Mouse (Mus musculus) liver, embryonic 12.5 days (tissue): ENCODE data around the gene Cmklr1. TPM values are rescaled to one million over a fixed set of nuclear protein-coding genes. Genes with fewer than 3 reads are reported as not detected.

Experiments used
- ATAC-seq: fragments of 200-750 bp; cut with Nextera tagmentation; 2 replicates; pipeline ENCODE4 v1.8.0; 2017; ENCODE audit warnings: moderate number of reproducible peaks, mild to moderate bottlenecking, moderate library complexity
- H3K27ac ChIP-seq: fragments of 300-500 bp; sonication (generic); 2 replicates; pipeline ENCODE4 v1.5.1; 2016; ENCODE audit warnings: mild to moderate bottlenecking
- H3K27me3 ChIP-seq: fragments of 300-500 bp; sonication (generic); replicated peaks from 2 replicates; pipeline ENCODE4 v1.6.1; 2016; ENCODE audit warnings: mild to moderate bottlenecking, moderate library complexity
- H3K36me3 ChIP-seq: fragments of 300-500 bp; sonication (generic); 2 replicates; pipeline ENCODE4 v1.6.1; 2016; ENCODE audit warnings: mild to moderate bottlenecking, moderate library complexity
- H3K4me1 ChIP-seq: fragments of 300-500 bp; sonication (generic); 2 replicates; pipeline ENCODE4 v1.6.1; 2016
- H3K4me2 ChIP-seq: fragments of 300-500 bp; sonication (generic); 2 replicates; pipeline ENCODE4 v1.6.1; 2016; ENCODE audit warnings: mild to moderate bottlenecking, moderate library complexity
- H3K4me3 ChIP-seq: fragments of 300-500 bp; sonication (generic); 2 replicates; pipeline ENCODE4 v1.5.1; 2016; ENCODE audit warnings: mild to moderate bottlenecking, moderate library complexity
- H3K9ac ChIP-seq: fragments of 300-500 bp; sonication (generic); 2 replicates; pipeline ENCODE4 v1.6.1; 2016; ENCODE audit warnings: mild to moderate bottlenecking, moderate library complexity
- H3K9me3 ChIP-seq: fragments of 300-500 bp; sonication (generic); replicated peaks from 2 replicates; pipeline ENCODE4 v1.6.1; 2016; ENCODE audit warnings: mild to moderate bottlenecking, moderate library complexity
- WGBS: fragments of 180-500 bp; shearing (Covaris S2); methylation state at CpG from one replicate; pipeline ENCODE4 v1.1.7; 2016; ENCODE audit not compliant: insufficient replicate concordance; 5-methylcytosine and 5-hydroxymethylcytosine counted together
- polyA plus RNA-seq: library from polyadenylated mRNA; unstranded; fragments of >200 nt; fragmentation: Nextera tagmentation; extraction: Ambion mirVana; gene quantifications from 2 replicates; pipeline ENCODE4 v1.2.1, GENCODE M21; 2016

Cmklr1 gene
- polyA plus RNA-seq, 1 experiment from 2014 or later = 1.7 TPM

DNA sequence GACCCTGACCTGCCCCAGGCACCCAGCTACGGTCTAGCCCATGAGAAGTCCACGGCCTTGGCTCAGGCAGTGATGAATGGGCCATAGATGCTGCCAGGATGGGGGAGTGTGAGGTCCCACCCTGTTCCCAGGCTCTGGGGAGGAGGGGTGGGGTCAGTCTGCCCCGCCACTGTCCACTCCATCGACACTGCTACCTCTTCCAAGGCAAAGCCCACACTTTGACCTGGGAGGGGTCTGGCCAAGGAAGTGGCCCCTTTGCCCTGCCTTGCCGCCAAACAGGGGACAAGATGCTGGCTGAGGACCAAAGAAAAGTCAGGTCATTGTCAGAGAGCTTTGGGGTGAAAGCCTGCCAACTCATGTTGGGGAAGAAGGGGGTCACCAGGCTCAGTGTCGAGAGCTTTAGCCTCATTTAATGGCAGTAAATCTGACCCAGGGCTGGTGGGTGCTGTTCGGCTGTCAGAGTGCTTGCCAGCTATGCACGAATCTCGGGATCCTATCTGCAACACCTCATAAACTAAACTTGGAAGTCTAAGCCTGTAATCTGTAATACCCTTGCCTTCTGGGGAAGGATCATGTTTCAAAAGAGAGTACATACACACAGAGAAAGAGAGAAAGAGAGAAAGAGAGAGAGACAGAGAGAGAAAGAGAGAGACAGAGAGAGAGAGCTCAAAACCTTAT, 17.1 kb downstream of the Cmklr1 start:
- H3K36me3 ChIP-seq = no peaks in the 10 kb centered on the region
- no peak overlapping the region for H3K9ac ChIP-seq
- H3K27me3 ChIP-seq = peaks cover 4% of the 10 kb centered on the region; the same call in 1 of the 2 replicates
- H3K9me3 ChIP-seq = no peaks in the 10 kb centered on the region
- no peak overlapping the region for H3K27ac ChIP-seq
- ATAC-seq = no peak
- WGBS = 51% methylated on average over 9 of the region's 9 CpGs
- no peaks in the 10 kb centered on the region for H3K4me1 ChIP-seq
- H3K4me2 ChIP-seq = no peak overlapping the region
- no peak overlapping the region for H3K4me3 ChIP-seq

GRCm38 (mm10) chr5:113630116-113630515, 20.1 kb downstream of the Cmklr1 start:
- 47% methylated on average over 10 of the region's 10 CpGs for WGBS
- Histone ChIP-seq H3K4me1 (no peaks in the 10 kb centered on the region), H3K27ac (no peak overlapping the region)

GRCm38 (mm10) chr5:113629248-113629647, 21.0 kb downstream of the Cmklr1 start:
- H3K4me1 ChIP-seq = no peaks in the 10 kb centered on the region
- no peak overlapping the region for H3K4me3 ChIP-seq
- H3K9ac ChIP-seq = no peak overlapping the region
- ATAC-seq = no peak
- 58% methylated on average over 3 of the region's 3 CpGs for WGBS
- no peak overlapping the region for H3K4me2 ChIP-seq
- no peaks in the 10 kb centered on the region for H3K36me3 ChIP-seq
- no peak overlapping the region for H3K27ac ChIP-seq
- peaks cover 12% of the 10 kb centered on the region for H3K27me3 ChIP-seq
- H3K9me3 ChIP-seq = no peaks in the 10 kb centered on the region

More at GRCm38 (mm10) chr5:113630116-113630515, 20.1 kb downstream of the Cmklr1 start:
- ATAC-seq = no peak
- no peak overlapping the region for H3K4me3 ChIP-seq
- H3K9me3 ChIP-seq = no peaks in the 10 kb centered on the region
- no peaks in the 10 kb centered on the region for H3K36me3 ChIP-seq
- H3K9ac ChIP-seq = no peak overlapping the region
- H3K4me2 ChIP-seq = no peak overlapping the region
- H3K27me3 ChIP-seq = peaks cover 12% of the 10 kb centered on the region

DNA sequence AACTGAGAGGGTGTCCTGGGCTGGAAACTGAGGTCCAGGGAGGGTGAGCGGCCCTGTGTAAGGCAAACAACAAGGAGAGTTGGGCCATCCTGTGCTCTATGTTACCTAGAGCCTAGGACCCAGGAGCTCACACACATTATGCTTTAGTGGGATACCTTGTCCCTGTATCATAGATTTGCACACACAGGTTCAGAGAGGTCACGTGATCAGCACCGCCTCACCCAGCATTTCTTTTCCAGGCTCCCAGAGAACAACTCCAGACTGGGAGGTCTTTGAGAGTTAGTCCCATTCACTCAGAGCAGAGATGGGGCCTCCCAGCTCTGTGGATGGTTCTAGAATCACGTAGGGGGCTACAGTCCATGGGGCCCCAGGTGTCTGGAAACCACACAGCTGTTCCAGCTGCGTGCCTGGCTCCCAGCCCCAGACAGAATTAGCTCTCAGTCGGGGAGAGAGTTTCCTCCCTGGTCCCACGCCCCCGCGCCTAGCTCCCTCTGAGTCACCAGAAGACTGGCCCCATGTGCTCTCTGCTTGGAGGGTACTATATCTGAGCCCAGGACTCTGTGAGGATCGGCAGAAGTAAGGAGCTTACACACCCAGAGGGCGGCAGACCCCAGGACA, 22.3 kb downstream of the Cmklr1 start:
- H3K4me3 ChIP-seq = no peak overlapping the region
- no peaks in the 10 kb centered on the region for H3K9me3 ChIP-seq
- H3K27me3 ChIP-seq = peaks cover 12% of the 10 kb centered on the region
- no peak for ATAC-seq
- no peak overlapping the region for H3K4me2 ChIP-seq
- H3K9ac ChIP-seq = no peak overlapping the region
- H3K27ac ChIP-seq = no peak overlapping the region
- WGBS = 30% methylated on average over 11 of the region's 11 CpGs
- H3K4me1 ChIP-seq = no peaks in the 10 kb centered on the region
- H3K36me3 ChIP-seq = no peaks in the 10 kb centered on the region

DNA sequence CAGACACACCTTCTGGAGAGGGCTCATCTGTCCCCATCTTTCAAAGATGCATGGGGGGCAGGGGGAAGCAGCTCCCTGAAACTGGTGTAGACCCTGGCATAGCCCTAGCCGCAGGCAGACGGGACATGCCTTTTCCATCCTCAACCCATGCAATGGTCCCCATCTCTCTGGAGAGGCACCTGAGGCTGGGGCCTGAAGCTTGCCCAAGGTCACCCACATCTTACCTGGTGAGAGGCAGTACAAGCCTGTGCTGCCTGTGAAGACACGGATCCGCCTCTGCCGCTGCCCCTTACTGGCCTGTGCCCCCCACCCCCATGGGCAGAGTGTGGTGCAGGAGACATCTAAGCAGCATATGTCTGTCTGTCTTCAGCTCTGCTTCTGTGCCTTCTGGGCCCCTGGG, 23.2 kb downstream of the Cmklr1 start:
- H3K36me3 ChIP-seq = no peaks in the 10 kb centered on the region
- H3K9ac ChIP-seq = no peak overlapping the region
- no peaks in the 10 kb centered on the region for H3K4me1 ChIP-seq
- H3K4me3 ChIP-seq = no peak overlapping the region
- peaks cover 12% of the 10 kb centered on the region for H3K27me3 ChIP-seq
- ATAC-seq = no peak
- H3K4me2 ChIP-seq = no peak overlapping the region
- no peak overlapping the region for H3K27ac ChIP-seq
- WGBS = 68% methylated on average over 5 of the region's 5 CpGs
- no peaks in the 10 kb centered on the region for H3K9me3 ChIP-seq

DNA sequence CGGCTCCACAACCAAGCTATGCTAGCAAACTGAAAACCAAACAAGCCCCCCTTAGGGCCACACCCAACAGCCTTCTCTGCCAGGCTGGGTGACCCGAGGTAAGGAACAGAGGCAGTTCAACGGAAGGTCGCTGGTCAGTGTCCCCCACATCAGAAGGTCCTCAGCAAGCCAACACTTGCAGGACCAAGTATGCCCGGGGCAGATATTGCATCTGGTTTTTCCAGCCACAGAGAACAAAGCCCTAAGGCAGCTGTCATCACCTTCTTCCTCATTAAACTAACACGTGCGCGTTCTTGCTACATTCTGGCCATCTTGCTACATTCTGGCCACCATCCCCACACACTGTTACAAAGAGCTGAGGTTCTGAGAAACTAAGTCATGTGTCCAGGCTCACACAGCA, 23.9 kb downstream of the Cmklr1 start:
- H3K27me3 ChIP-seq = peaks cover 12% of the 10 kb centered on the region
- no peak overlapping the region for H3K4me3 ChIP-seq
- H3K4me2 ChIP-seq = no peak overlapping the region
- no peak overlapping the region for H3K27ac ChIP-seq
- WGBS = 56% methylated on average over 8 of the region's 8 CpGs
- no peaks in the 10 kb centered on the region for H3K36me3 ChIP-seq
- H3K9ac ChIP-seq = no peak overlapping the region
- no peak for ATAC-seq
- no peaks in the 10 kb centered on the region for H3K9me3 ChIP-seq
- no peaks in the 10 kb centered on the region for H3K4me1 ChIP-seq

DNA sequence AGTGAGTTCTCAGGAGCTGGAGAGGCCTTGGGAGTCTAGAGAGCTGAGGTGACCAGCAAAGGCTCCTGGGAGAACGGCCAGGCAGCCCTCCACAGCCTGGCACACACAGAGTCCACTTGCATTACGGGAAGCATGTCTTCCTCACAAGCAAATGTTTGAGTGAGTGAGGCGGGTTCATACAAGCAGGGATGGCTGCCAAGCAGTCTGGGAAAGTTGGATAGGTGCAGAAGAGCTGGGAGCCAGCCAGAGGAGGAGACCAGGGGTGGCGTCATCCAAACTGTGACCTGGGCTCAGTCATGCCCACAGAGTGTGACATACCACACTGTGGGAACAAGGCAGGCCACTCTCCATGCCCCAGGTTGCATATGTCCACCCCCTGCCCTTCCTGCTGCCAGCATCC, 25.2 kb downstream of the Cmklr1 start:
- 68% methylated on average over 4 of the region's 4 CpGs for WGBS
- no peak overlapping the region for H3K9ac ChIP-seq
- no peak overlapping the region for H3K4me3 ChIP-seq
- no peaks in the 10 kb centered on the region for H3K9me3 ChIP-seq
- H3K27ac ChIP-seq = no peak overlapping the region
- no peak for ATAC-seq
- H3K4me1 ChIP-seq = no peaks in the 10 kb centered on the region
- peaks cover 8% of the 10 kb centered on the region for H3K27me3 ChIP-seq
- no peak overlapping the region for H3K4me2 ChIP-seq
- H3K36me3 ChIP-seq = no peaks in the 10 kb centered on the region

DNA sequence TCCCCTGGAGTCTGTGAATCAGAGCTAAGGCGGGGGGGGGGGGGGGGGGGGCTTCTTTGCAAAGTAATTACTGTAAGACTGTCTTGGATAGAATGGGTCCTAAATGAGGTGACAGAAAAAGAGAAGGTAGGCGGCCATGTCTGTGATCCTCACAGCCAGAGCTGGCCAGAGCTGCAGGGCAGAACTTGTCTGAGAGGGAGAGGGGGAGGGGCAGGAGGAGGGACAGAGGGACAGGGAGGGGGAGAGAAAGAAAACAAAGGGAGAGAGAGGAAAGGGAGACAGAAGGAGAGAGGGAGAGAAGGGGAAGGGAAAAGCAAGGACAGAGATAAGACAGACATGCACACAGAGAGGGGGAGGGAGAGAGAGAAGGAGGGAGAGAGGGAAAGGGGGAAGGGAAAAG, 27.2 kb downstream of the Cmklr1 start:
- no peaks in the 10 kb centered on the region for H3K9me3 ChIP-seq

GRCm38 (mm10) chr5:113620999-113621398, 29.2 kb downstream of the Cmklr1 start:
- no peaks in the 10 kb centered on the region for H3K4me1 ChIP-seq
- H3K27me3 ChIP-seq = no peaks in the 10 kb centered on the region
- H3K9ac ChIP-seq = no peak overlapping the region
- 16% methylated on average over 7 of the region's 7 CpGs for WGBS
- H3K9me3 ChIP-seq = no peaks in the 10 kb centered on the region
- H3K4me3 ChIP-seq = no peak overlapping the region
- no peaks in the 10 kb centered on the region for H3K36me3 ChIP-seq
- H3K27ac ChIP-seq = no peak overlapping the region
- no peak for ATAC-seq
- no peak overlapping the region for H3K4me2 ChIP-seq

More for the DNA sequence above, 27.2 kb downstream of the Cmklr1 start:
- WGBS = 13% methylated on average over 2 of the region's 2 CpGs
- Histone ChIP-seq H3K4me3 (no peak overlapping the region), H3K27me3 (peaks cover 8% of the 10 kb centered on the region), H3K4me2 (no peak overlapping the region), H3K4me1 (no peaks in the 10 kb centered on the region), H3K36me3 (no peaks in the 10 kb centered on the region), H3K9ac (no peak overlapping the region), H3K27ac (no peak overlapping the region)
- no peak for ATAC-seq

- 64% methylated on average over 16 of the region's 16 CpGs for WGBS
- no peak for ATAC-seq
- no peaks in the 10 kb centered on the region for H3K36me3 ChIP-seq
Observed at GRCm38 (mm10) chr5:113620130-113620716, 30.0 kb downstream of the Cmklr1 start.

GRCm38 (mm10) chr5:113619151-113619550, 31.1 kb downstream of the Cmklr1 start:
- H3K27me3 ChIP-seq = no peaks in the 10 kb centered on the region
- H3K9me3 ChIP-seq = no peaks in the 10 kb centered on the region
- H3K4me3 ChIP-seq = no peak overlapping the region
- H3K27ac ChIP-seq = no peak overlapping the region
- ATAC-seq = no peak
- 64% methylated on average over 1 of the region's 1 CpGs for WGBS
- H3K4me2 ChIP-seq = no peak overlapping the region
- no peaks in the 10 kb centered on the region for H3K4me1 ChIP-seq
- H3K9ac ChIP-seq = no peak overlapping the region
- H3K36me3 ChIP-seq = no peaks in the 10 kb centered on the region

More at GRCm38 (mm10) chr5:113620130-113620716, 30.0 kb downstream of the Cmklr1 start:
- Histone ChIP-seq H3K9me3 (no peaks in the 10 kb centered on the region), H3K27me3 (no peaks in the 10 kb centered on the region), H3K4me3 (no peak overlapping the region), H3K4me2 (no peak overlapping the region), H3K9ac (no peak overlapping the region), H3K27ac (no peak overlapping the region), H3K4me1 (no peaks in the 10 kb centered on the region)

DNA sequence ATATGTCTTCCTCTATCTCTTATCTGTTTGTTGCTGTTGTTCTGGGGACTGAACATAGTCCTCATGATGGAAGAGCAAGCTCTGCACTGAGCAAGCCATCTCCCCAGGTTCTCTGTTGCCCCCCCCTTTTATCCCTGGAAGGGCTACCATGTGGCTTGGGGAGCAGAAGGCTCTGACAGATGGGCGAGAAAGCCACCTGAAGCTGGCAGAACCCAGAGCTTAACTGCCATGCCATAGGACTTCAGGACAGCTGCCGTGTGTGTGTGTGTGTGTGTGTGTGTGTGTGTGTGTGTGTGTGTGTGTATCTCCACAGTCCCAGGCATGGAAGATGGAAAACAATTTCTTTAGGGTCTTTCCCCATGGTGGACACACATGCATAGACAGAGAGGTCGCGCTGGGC, 31.5 kb downstream of the Cmklr1 start:
- H3K4me1 ChIP-seq = no peaks in the 10 kb centered on the region
- H3K27ac ChIP-seq = no peak overlapping the region
- H3K27me3 ChIP-seq = no peaks in the 10 kb centered on the region
- no peak overlapping the region for H3K9ac ChIP-seq
- no peak for ATAC-seq
- H3K4me3 ChIP-seq = no peak overlapping the region
- H3K9me3 ChIP-seq = no peaks in the 10 kb centered on the region
- WGBS = 65% methylated on average over 4 of the region's 4 CpGs
- H3K4me2 ChIP-seq = no peak overlapping the region
- H3K36me3 ChIP-seq = no peaks in the 10 kb centered on the region
